Mouse (Mus musculus) MEL (cell line): Measurements from ENCODE around the gene Syp. TPM values are rescaled to one million over a fixed set of nuclear protein-coding genes. Genes with fewer than 3 reads are reported as not detected.

Experiments
- DNase-seq: peaks from one replicate; pipeline ENCODE4 v3.0.0; 2011; ENCODE audit warnings: low read depth, low spot score
- H3K27ac ChIP-seq: 2 replicates; pipeline ENCODE4 v1.5.1; 2012; ENCODE audit warnings: low read depth, mild to moderate bottlenecking, control low read depth, low read length, moderate library complexity; ENCODE audit not compliant: control insufficient read depth
- H3K27me3 ChIP-seq, 2 experiments: fragments of 150-350 bp in 1 of 2; sonication (generic) in 1 of 2; 2 replicates each; pipeline ENCODE4 v1.6.1; 2012; ENCODE audit warnings: low read length in 2 of 2, mild to moderate bottlenecking in 2 of 2, improper control_type of control experiment in 1 of 2, moderate library complexity in 1 of 2; ENCODE audit not compliant: insufficient read depth in 2 of 2, control insufficient read depth in 1 of 2
- H3K36me3 ChIP-seq, 2 experiments: 2 replicates each; pipeline ENCODE4 v1.6.1; 2012 to 2014; ENCODE audit warnings: low read length in 2 of 2, improper control_type of control experiment in 1 of 2, inconsistent platforms in 1 of 2, mild to moderate bottlenecking in 1 of 2; ENCODE audit not compliant: insufficient read depth in 2 of 2, control insufficient read depth in 1 of 2
- H3K4me1 ChIP-seq, 2 experiments: fragments of 150-350 bp in 1 of 2; sonication (generic) in 1 of 2; 2 replicates each; pipeline ENCODE4 v1.6.1; 2012; ENCODE audit warnings: low read length in 2 of 2, improper control_type of control experiment in 1 of 2, mild to moderate bottlenecking in 1 of 2; ENCODE audit not compliant: insufficient read depth in 2 of 2, control insufficient read depth in 1 of 2
- H3K4me3 ChIP-seq, 2 experiments: fragments of 150-350 bp in 1 of 2; sonication (generic) in 1 of 2; 2 replicates each; pipeline ENCODE4 v1.5.1; 2012; ENCODE audit warnings: low read depth in 2 of 2, low read length in 2 of 2, mild to moderate bottlenecking in 2 of 2, moderate library complexity in 2 of 2, control low read depth in 1 of 2, improper control_type of control experiment in 1 of 2; ENCODE audit not compliant: control insufficient read depth in 1 of 2, insufficient read depth in 1 of 2
- H3K79me2 ChIP-seq: 2 replicates; pipeline ENCODE4 v1.6.1; 2012; ENCODE audit warnings: mild to moderate bottlenecking, low read length, moderate library complexity; ENCODE audit not compliant: control insufficient read depth, poor library complexity, insufficient read depth
- H3K9ac ChIP-seq: 2 replicates; pipeline ENCODE4 v1.6.1; 2012; ENCODE audit warnings: low read depth, mild to moderate bottlenecking, control low read depth, low read length, moderate library complexity; ENCODE audit not compliant: control insufficient read depth, poor library complexity, severe bottlenecking
- H3K9me3 ChIP-seq: fragments of 150-350 bp; sonication (generic); replicated peaks from 2 replicates; pipeline ENCODE4 v1.6.1; 2012; ENCODE audit warnings: mild to moderate bottlenecking, low read length, improper control_type of control experiment, moderate library complexity; ENCODE audit not compliant: insufficient read depth
- BHLHE40 ChIP-seq: IDR thresholded peaks from 2 replicates; pipeline ENCODE4 v1.6.1; 2012; ENCODE audit warnings: low read depth, mild to moderate bottlenecking, inconsistent platforms, low read length, improper control_type of control experiment, borderline replicate concordance
- E2F4 ChIP-seq: IDR thresholded peaks from 2 replicates; pipeline ENCODE4 v1.6.1; 2011; ENCODE audit warnings: low read depth, low read length, improper control_type of control experiment, borderline replicate concordance
- GABPA ChIP-seq: IDR thresholded peaks from 2 replicates; pipeline ENCODE4 v1.6.1; 2012; ENCODE audit warnings: low read depth, mild to moderate bottlenecking, inconsistent platforms, low read length, improper control_type of control experiment, moderate library complexity
- HCFC1 ChIP-seq: IDR thresholded peaks from 2 replicates; pipeline ENCODE4 v1.6.1; 2012; ENCODE audit warnings: low read depth, mild to moderate bottlenecking, inconsistent platforms, low read length, improper control_type of control experiment, moderate library complexity
- JUND ChIP-seq: IDR thresholded peaks from 2 replicates; pipeline ENCODE4 v1.6.1; 2011; ENCODE audit warnings: low read depth, mild to moderate bottlenecking, improper control_type of control experiment, low read length
- MAZ ChIP-seq: IDR thresholded peaks from 2 replicates; pipeline ENCODE4 v1.6.1; 2012; ENCODE audit warnings: low read depth, mild to moderate bottlenecking, inconsistent platforms, low read length, improper control_type of control experiment
- MEF2A ChIP-seq: IDR thresholded peaks from 2 replicates; pipeline ENCODE4 v1.6.1; 2014; ENCODE audit warnings: low read depth, mild to moderate bottlenecking, inconsistent platforms, low read length, improper control_type of control experiment; ENCODE audit not compliant: poor library complexity, insufficient replicate concordance, severe bottlenecking; ENCODE audit errors: extremely low read depth
- NELFE ChIP-seq: IDR thresholded peaks from 2 replicates; pipeline ENCODE4 v1.6.1; 2011; ENCODE audit warnings: low read depth, low read length, improper control_type of control experiment
- POLR2A ChIP-seq, 2 experiments: IDR thresholded peaks; 2 replicates each; pipeline ENCODE4 v1.6.1; 2011 to 2012; ENCODE audit warnings: low read length in 2 of 2, mild to moderate bottlenecking in 2 of 2, control low read depth in 1 of 2, improper control_type of control experiment in 1 of 2, low read depth in 1 of 2, moderate library complexity in 1 of 2; ENCODE audit not compliant: control insufficient read depth in 1 of 2, insufficient read depth in 1 of 2, poor library complexity in 1 of 2
- POLR2AphosphoS2 ChIP-seq: IDR thresholded peaks from 2 replicates; pipeline ENCODE4 v1.6.1; 2011; ENCODE audit warnings: low read length, improper control_type of control experiment
- RAD21 ChIP-seq: IDR thresholded peaks from 2 replicates; pipeline ENCODE4 v1.6.1; 2011; ENCODE audit warnings: mild to moderate bottlenecking, low read depth, low read length, improper control_type of control experiment
- TAL1 ChIP-seq: IDR thresholded peaks from 2 replicates; pipeline ENCODE4 v1.6.1; 2012; ENCODE audit warnings: mild to moderate bottlenecking, inconsistent platforms, low read length, moderate library complexity, mixed read lengths
- TBP ChIP-seq: IDR thresholded peaks from 2 replicates; pipeline ENCODE4 v1.8.0; 2011; ENCODE audit warnings: low read depth, low read length, improper control_type of control experiment
- UBTF ChIP-seq: IDR thresholded peaks from 2 replicates; pipeline ENCODE4 v1.6.1; 2012; ENCODE audit warnings: low read depth, mild to moderate bottlenecking, inconsistent platforms, low read length, improper control_type of control experiment, moderate library complexity, borderline replicate concordance; ENCODE audit not compliant: insufficient read depth
- USF1 ChIP-seq: IDR thresholded peaks from 2 replicates; pipeline ENCODE4 v1.6.1; 2014; ENCODE audit warnings: low read depth, mild to moderate bottlenecking, inconsistent platforms, low read length, improper control_type of control experiment, moderate library complexity
- ZKSCAN1 ChIP-seq: IDR thresholded peaks from 2 replicates; pipeline ENCODE4 v1.6.1; 2012; ENCODE audit warnings: low read depth, mild to moderate bottlenecking, inconsistent platforms, low read length, improper control_type of control experiment, moderate library complexity
- polyA plus RNA-seq, 2 experiments: library from polyadenylated mRNA; stranded (reverse) in 1 of 2; unstranded in 1 of 2; fragments of >175 nt in 1 of 2; fragments of >200 nt in 1 of 2; gene quantifications; 2 replicates each; pipeline versions ENCODE4 v1.2.1 to v1.2.4; 2012; ENCODE audit warnings: low replicate concordance in 2 of 2, low read depth in 1 of 2; ENCODE audit not compliant: insufficient read length in 2 of 2, insufficient read depth in 1 of 2, missing spikeins in 1 of 2
- total RNA-seq: library from RNA; depleted of rRNA; stranded (reverse); fragments of 300-350 nt; gene quantifications from 2 replicates; pipeline ENCODE4 v1.2.3, GENCODE M21; 2012

Syp gene
- total and polyA plus RNA-seq, 3 experiments: 0.54 to 2.3 TPM; not detected in 1

GRCm38 (mm10) chrX:7648671-7649304 lies 10.5 kb downstream of the Syp start (continued):
- TF ChIP-seq MAZ (peak; percentile 57; the same call in 1 of the 2 replicates), ZKSCAN1 (peak; percentile 80; the same call in 1 of the 2 replicates), POLR2AphosphoS2 (peak; percentile 96)

GRCm38 (mm10) chrX:7657221-7657639 lies 19.0 kb downstream of the Syp start, which contains the start of gene Prickle3:
Gene Prickle3, plus strand, starts transcription at chrX:7657260.
- DNase-seq: peak; percentile 59

GRCm38 (mm10) chrX:7658031-7658784 lies 19.9 kb downstream of the Syp start:
- Histone ChIP-seq H3K4me3 (no peak overlapping the region), H3K27me3 (peaks cover 2% of the 10 kb centered on the region in 2 experiments; a peak in 2 of 4 replicates), H3K9me3 (no peaks in the 10 kb centered on the region), H3K4me1 (peaks cover 0 to 6% of the 10 kb centered on the region in 2 experiments; a peak in 2 of 4 replicates), H3K36me3 (no peaks in the 10 kb centered on the region), H3K79me2 (no peaks in the 10 kb centered on the region; the same call in 1 of the 2 replicates), H3K9ac (no peak overlapping the region), H3K27ac (no peak overlapping the region)
- TF ChIP-seq JUND: no peak
- TF ChIP-seq UBTF: no peak
- TF ChIP-seq NELFE: no peak
- no peak for TF ChIP-seq TBP
- no peak for TF ChIP-seq USF1
- TF ChIP-seq E2F4: no peak
- no peak for TF ChIP-seq BHLHE40
- TF ChIP-seq HCFC1: no peak
- TF ChIP-seq ZKSCAN1: no peak
- TF ChIP-seq TAL1: no peak
- TF ChIP-seq MEF2A: no peak
- TF ChIP-seq RAD21: no peak
- no peak for DNase-seq

More at GRCm38 (mm10) chrX:7657221-7657639, 19.0 kb downstream of the Syp start, which contains the start of gene Prickle3:
- Histone ChIP-seq H3K79me2 (no peaks in the 10 kb centered on the region; the same call in 1 of the 2 replicates), H3K36me3 (no peaks in the 10 kb centered on the region), H3K4me1 (peaks cover 0 to 6% of the 10 kb centered on the region in 2 experiments; a peak in 2 of 4 replicates), H3K27me3 (peaks cover 2% of the 10 kb centered on the region in 2 experiments; a peak in 2 of 4 replicates), H3K27ac (no peak within 1 kb of the TSS), H3K9ac (peak within 1 kb of the TSS; percentile 70), H3K9me3 (no peaks in the 10 kb centered on the region), H3K4me3 (peak within 1 kb of the TSS; percentile 60 to 93)
- TF ChIP-seq NELFE (peak; percentile 18; the same call in 1 of the 2 replicates), GABPA (no peak), HCFC1 (0 out of 2 replicates have a peak, but pooled peaks have one; percentile 14), POLR2A (IDR thresholded peaks at IDR 0.05; ENCODE audit: control insufficient read depth in 1 of 2, insufficient read depth in 1 of 2, low read depth in 1 of 2, low read length in 2 of 2, poor library complexity in 1 of 2) (peak in 1 of 2 experiments; percentile 35; a peak in 1 of 4 replicates)
